Mouse (Mus musculus) myocyte (in vitro differentiated cells): Measurements from ENCODE around the gene Tes. TPM values are rescaled to one million over a fixed set of nuclear protein-coding genes. Genes with fewer than 3 reads are reported as not detected.

Experiments used
- H3K27me3 ChIP-seq: one replicate; pipeline ENCODE4 v1.6.1; 2011; ENCODE audit not compliant: control insufficient read depth, insufficient read depth, insufficient read length
- H3K36me3 ChIP-seq: one replicate; pipeline ENCODE4 v1.6.1; 2011; ENCODE audit not compliant: control insufficient read depth, insufficient read depth
- H3K4me2 ChIP-seq: one replicate; pipeline ENCODE4 v1.6.1; 2011; ENCODE audit warnings: low read depth, control low read depth
- H3K4me3 ChIP-seq: one replicate; pipeline ENCODE4 v1.5.1; 2011; ENCODE audit warnings: mild to moderate bottlenecking, control low read depth, moderate library complexity
- H3K79me2 ChIP-seq: one replicate; pipeline ENCODE4 v1.6.1; 2011; ENCODE audit not compliant: control insufficient read depth, insufficient read depth
- H3ac ChIP-seq: one replicate; pipeline ENCODE4 v1.6.1; 2011; ENCODE audit not compliant: control insufficient read depth, insufficient read length
- CEBPB ChIP-seq: IDR thresholded peaks from 2 replicates; pipeline ENCODE4 v1.6.1; 2011; ENCODE audit warnings: mild to moderate bottlenecking, moderate library complexity; ENCODE audit not compliant: poor library complexity, insufficient read depth, severe bottlenecking
- E2F4 ChIP-seq: IDR thresholded peaks from one replicate; pipeline ENCODE4 v1.6.1; 2011; ENCODE audit warnings: mild to moderate bottlenecking, control low read depth, moderate library complexity; ENCODE audit not compliant: insufficient read depth
- MAX ChIP-seq: IDR thresholded peaks from one replicate; pipeline ENCODE4 v1.6.1; 2011; ENCODE audit warnings: low read depth, mild to moderate bottlenecking, control low read depth
- MYOD1 ChIP-seq, 3 experiments: IDR thresholded peaks; one replicate each; pipeline ENCODE4 v1.6.1; 2011; ENCODE audit warnings: control low read depth in 2 of 3, low read depth in 2 of 3, mild to moderate bottlenecking in 2 of 3, moderate library complexity in 1 of 3; ENCODE audit not compliant: insufficient read length in 2 of 3, control insufficient read depth in 1 of 3
- MYOG ChIP-seq, 3 experiments: IDR thresholded peaks; one replicate each; pipeline ENCODE4 v1.6.1; 2011; ENCODE audit warnings: control low read depth in 2 of 3, low read depth in 2 of 3, mild to moderate bottlenecking in 2 of 3; ENCODE audit not compliant: insufficient read length in 2 of 3, control insufficient read depth in 1 of 3, insufficient read depth in 1 of 3
- POLR2A ChIP-seq: IDR thresholded peaks from one replicate; pipeline ENCODE4 v1.6.1; 2011; ENCODE audit warnings: low read depth, mild to moderate bottlenecking, control low read depth, moderate library complexity; ENCODE audit not compliant: insufficient read length
- POLR2AphosphoS2 ChIP-seq: IDR thresholded peaks from one replicate; pipeline ENCODE4 v1.6.1; 2011; ENCODE audit warnings: low read depth, control low read depth; ENCODE audit not compliant: insufficient read length
- REST ChIP-seq: IDR thresholded peaks from one replicate; pipeline ENCODE4 v1.6.1; 2011; ENCODE audit warnings: mild to moderate bottlenecking, control low read depth, moderate library complexity; ENCODE audit not compliant: insufficient read depth, insufficient read length
- SRF ChIP-seq: IDR thresholded peaks from one replicate; pipeline ENCODE4 v1.6.1; 2011; ENCODE audit warnings: low read depth; ENCODE audit not compliant: control insufficient read depth, insufficient read length
- TCF12 ChIP-seq: IDR thresholded peaks from one replicate; pipeline ENCODE4 v1.6.1; 2011; ENCODE audit warnings: mild to moderate bottlenecking, control low read depth; ENCODE audit not compliant: poor library complexity, insufficient read depth, severe bottlenecking
- TCF3 ChIP-seq: IDR thresholded peaks from one replicate; pipeline ENCODE4 v1.6.1; 2011; ENCODE audit warnings: low read depth, control low read depth; ENCODE audit not compliant: insufficient read length
- USF1 ChIP-seq: IDR thresholded peaks from one replicate; pipeline ENCODE4 v1.6.1; 2011; ENCODE audit warnings: low read depth, mild to moderate bottlenecking, control low read depth, moderate library complexity
- polyA plus RNA-seq: library from polyadenylated mRNA; unstranded; fragments of >200 nt; fragmentation: generic; extraction: Trizol; gene quantifications from one replicate; pipeline ENCODE4 v1.2.1, GENCODE M21; 2012; ENCODE audit warnings: missing spikeins

Tes gene
- polyA plus RNA-seq, 1 experiment = 34.5 TPM

GRCm38 (mm10) chr6:17034095-17034494, 30.9 kb upstream of the Tes start:
- Histone ChIP-seq H3K4me3 (no peak overlapping the region), H3K79me2 (no peaks in the 10 kb centered on the region), H3K27me3 (no peaks in the 10 kb centered on the region), H3K4me2 (no peak overlapping the region), H3ac (no peak overlapping the region), H3K36me3 (no peaks in the 10 kb centered on the region)
- TF ChIP-seq POLR2AphosphoS2 (no peak), REST (no peak), USF1 (no peak), TCF3 (no peak), CEBPB (no peak), E2F4 (no peak), MAX (no peak), POLR2A (no peak), TCF12 (no peak), MYOD1 (IDR thresholded peaks at IDR 0.05; ENCODE audit: control insufficient read depth in 1 of 3, insufficient read length in 2 of 3, low read depth in 2 of 3) (no peak), SRF (no peak), MYOG (IDR thresholded peaks at IDR 0.05; ENCODE audit: control insufficient read depth in 1 of 3, insufficient read depth in 1 of 3, insufficient read length in 2 of 3, low read depth in 2 of 3) (no peak)

- TF ChIP-seq TCF3 (no peak), REST (no peak), MYOD1 (IDR thresholded peaks at IDR 0.05; ENCODE audit: control insufficient read depth in 1 of 3, insufficient read length in 2 of 3, low read depth in 2 of 3) (no peak), POLR2AphosphoS2 (no peak), CEBPB (no peak), POLR2A (no peak), MYOG (IDR thresholded peaks at IDR 0.05; ENCODE audit: control insufficient read depth in 1 of 3, insufficient read depth in 1 of 3, insufficient read length in 2 of 3, low read depth in 2 of 3) (no peak), USF1 (no peak), TCF12 (no peak), MAX (no peak), SRF (no peak), E2F4 (no peak)
- no peak overlapping the region for H3K4me3 ChIP-seq
- no peak overlapping the region for H3ac ChIP-seq
Observed at GRCm38 (mm10) chr6:17035228-17035627, 29.7 kb upstream of the Tes start.

GRCm38 (mm10) chr6:17051432-17052025, 13.4 kb upstream of the Tes start:
- H3K27me3 ChIP-seq = no peaks in the 10 kb centered on the region
- no peaks in the 10 kb centered on the region for H3K36me3 ChIP-seq
- no peak overlapping the region for H3K4me3 ChIP-seq
- no peak overlapping the region for H3K4me2 ChIP-seq
- TF ChIP-seq CEBPB = no peak
- no peak for TF ChIP-seq POLR2AphosphoS2
- no peak for TF ChIP-seq MYOD1 (IDR thresholded peaks at IDR 0.05; ENCODE audit: control insufficient read depth in 1 of 3, insufficient read length in 2 of 3, low read depth in 2 of 3)
- no peak for TF ChIP-seq E2F4
- no peak for TF ChIP-seq TCF3
- no peak for TF ChIP-seq REST
- no peak for TF ChIP-seq MAX
- TF ChIP-seq SRF = no peak
- TF ChIP-seq MYOG (IDR thresholded peaks at IDR 0.05; ENCODE audit: control insufficient read depth in 1 of 3, insufficient read depth in 1 of 3, insufficient read length in 2 of 3, low read depth in 2 of 3) = no peak
- TF ChIP-seq USF1 = no peak
- TF ChIP-seq TCF12 = no peak
- no peak for TF ChIP-seq POLR2A
- no peak overlapping the region for H3ac ChIP-seq
- H3K79me2 ChIP-seq = no peaks in the 10 kb centered on the region

More at GRCm38 (mm10) chr6:17035228-17035627, 29.7 kb upstream of the Tes start:
- no peaks in the 10 kb centered on the region for H3K27me3 ChIP-seq
- H3K36me3 ChIP-seq = no peaks in the 10 kb centered on the region
- H3K4me2 ChIP-seq = no peak overlapping the region
- no peaks in the 10 kb centered on the region for H3K79me2 ChIP-seq

GRCm38 (mm10) chr6:17053028-17053660, 11.8 kb upstream of the Tes start:
- no peaks in the 10 kb centered on the region for H3K36me3 ChIP-seq
- H3K4me3 ChIP-seq = no peak overlapping the region
- no peaks in the 10 kb centered on the region for H3K79me2 ChIP-seq
- H3ac ChIP-seq = no peak overlapping the region
- H3K4me2 ChIP-seq = peak overlapping the region; percentile 7
- TF ChIP-seq SRF (no peak), MYOG (IDR thresholded peaks at IDR 0.05; ENCODE audit: control insufficient read depth in 1 of 3, insufficient read depth in 1 of 3, insufficient read length in 2 of 3, low read depth in 2 of 3) (no peak), E2F4 (no peak), TCF12 (no peak), CEBPB (no peak), POLR2A (no peak), MAX (no peak), USF1 (no peak), TCF3 (no peak)
- H3K27me3 ChIP-seq = no peaks in the 10 kb centered on the region
